Mouse (Mus musculus) lung, adult 2 months (tissue): ENCODE results near the gene Dydc2.
"Not testable (repeated sequence)": the region's sequence is repeated elsewhere in the genome, so short reads cannot be mapped to it uniquely, and the experiment has no call there.

Source experiments
- CTCF ChIP-seq: fragments of 200-500 bp; IDR thresholded peaks from 2 replicates; pipeline ENCODE4 v1.5.1; 2011; ENCODE audit warnings: mild to moderate bottlenecking, low read length, control low read depth; ENCODE audit not compliant: insufficient read depth
- POLR2A ChIP-seq: fragments of 200-500 bp; IDR thresholded peaks from 2 replicates; pipeline ENCODE4 v1.6.1; 2011; ENCODE audit warnings: low read depth, mild to moderate bottlenecking, control low read depth, low read length, borderline replicate concordance; ENCODE audit errors: extremely low read depth

- not testable (repeated sequence) for TF ChIP-seq POLR2A, CTCF
Observed at GRCm38 (mm10) chr14:41053190-41053589, 15.8 kb downstream of the Dydc2 start.
